Mouse (Mus musculus) neural tube, embryonic 14.5 days (tissue): ENCODE results near the gene Plekhj1. TPM values are rescaled to one million over a fixed set of nuclear protein-coding genes. Genes with fewer than 3 reads are reported as not detected.

Source experiments
- ATAC-seq: fragments of 200-750 bp; cut with Nextera tagmentation; 2 replicates; pipeline ENCODE4 v1.8.0; 2017; ENCODE audit warnings: low read depth, mild to moderate bottlenecking, moderate TSS enrichment, moderate library complexity
- H3K27ac ChIP-seq: fragments of 300-500 bp; sonication (generic); 2 replicates; pipeline ENCODE4 v1.5.1; 2014; ENCODE audit warnings: low read depth, mild to moderate bottlenecking, control low read depth, low read length, moderate library complexity, mixed read lengths
- H3K27me3 ChIP-seq: fragments of 300-500 bp; sonication (generic); 2 replicates; pipeline ENCODE4 v1.6.1; 2014; ENCODE audit warnings: low read length; ENCODE audit not compliant: control insufficient read depth, insufficient read depth
- H3K36me3 ChIP-seq: fragments of 300-500 bp; sonication (generic); 2 replicates; pipeline ENCODE4 v1.6.1; 2014; ENCODE audit warnings: low read length, mixed read lengths; ENCODE audit not compliant: control insufficient read depth, insufficient read depth
- H3K4me1 ChIP-seq: fragments of 300-500 bp; sonication (generic); 2 replicates; pipeline ENCODE4 v1.6.1; 2014; ENCODE audit warnings: low read length; ENCODE audit not compliant: control insufficient read depth, insufficient read depth
- H3K4me2 ChIP-seq: fragments of 300-500 bp; sonication (generic); 2 replicates; pipeline ENCODE4 v1.6.1; 2014; ENCODE audit warnings: mild to moderate bottlenecking, low read depth, low read length, control low read depth
- H3K4me3 ChIP-seq: fragments of 300-500 bp; sonication (generic); 2 replicates; pipeline ENCODE4 v1.5.1; 2014; ENCODE audit warnings: low read depth, low read length, control low read depth, mixed read lengths
- H3K9ac ChIP-seq: fragments of 300-500 bp; sonication (generic); replicated peaks from 2 replicates; pipeline ENCODE4 v1.6.1; 2014; ENCODE audit warnings: low read depth, mild to moderate bottlenecking, control low read depth, low read length, mixed read lengths
- H3K9me3 ChIP-seq: fragments of 300-500 bp; sonication (generic); 2 replicates; pipeline ENCODE4 v1.6.1; 2016; ENCODE audit warnings: low read length; ENCODE audit not compliant: control insufficient read depth
- WGBS: fragments of 180-500 bp; shearing (Covaris S2); extraction: QIAGEN DNeasy Blood & Tissue Kit; methylation state at CpG from one replicate; pipeline ENCODE4 v1.1.7; 2014; 5-methylcytosine and 5-hydroxymethylcytosine counted together
- polyA plus RNA-seq: library from polyadenylated mRNA; unstranded; fragments of >200 nt; fragmentation: Nextera tagmentation; extraction: Ambion mirVana; gene quantifications from 2 replicates; pipeline ENCODE4 v1.2.1, GENCODE M21; 2014

Plekhj1 gene
- polyA plus RNA-seq, 1 experiment from 2014 or later, result 126 TPM

DNA sequence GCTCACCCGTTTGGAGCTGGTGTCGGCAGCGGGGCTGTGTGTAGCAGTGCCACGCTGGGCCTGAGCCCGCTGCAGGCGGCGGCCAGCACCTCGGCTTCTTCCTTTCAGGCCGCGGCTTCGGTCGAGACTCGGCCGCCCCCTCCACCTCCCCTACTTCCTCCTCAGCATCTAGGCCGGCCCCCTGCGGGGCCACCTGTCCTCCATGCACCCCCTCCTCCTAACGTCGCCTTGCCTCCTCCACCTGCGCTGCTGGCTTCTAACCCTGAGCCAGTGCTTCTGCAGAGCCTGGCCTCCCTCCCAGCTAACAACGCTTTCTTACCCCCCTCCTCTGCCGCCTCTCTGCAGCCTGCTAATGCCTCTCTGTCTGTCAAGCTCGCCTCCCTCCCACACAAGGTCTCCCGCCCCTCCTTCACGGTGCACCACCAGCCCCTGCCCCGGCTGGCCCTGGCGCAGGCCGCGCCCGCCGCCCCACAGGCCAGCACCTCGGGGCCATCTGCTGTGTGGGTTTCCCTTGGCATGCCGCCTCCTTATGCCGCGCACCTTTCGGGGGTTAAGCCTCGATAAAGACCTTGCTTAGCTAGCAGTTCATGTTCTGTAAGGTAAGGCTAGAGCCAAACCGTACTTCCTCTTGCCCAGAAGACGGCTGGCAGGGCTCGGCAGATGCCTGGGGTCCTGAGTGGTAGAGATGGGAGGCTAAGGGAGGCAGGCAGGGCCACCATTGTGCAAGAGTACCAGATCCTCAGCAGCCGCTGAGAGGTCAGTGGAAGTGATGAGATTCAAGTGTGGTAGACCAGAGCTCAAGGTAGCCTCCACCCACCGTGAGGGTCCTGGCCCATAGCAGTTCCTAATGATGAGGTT is 6.0 kb downstream of the Plekhj1 start:
- Histone ChIP-seq H3K9ac (no peak overlapping the region), H3K4me3 (no peak overlapping the region), H3K27ac (peak overlapping the region; percentile 1; the same call in 1 of the 2 replicates), H3K27me3 (no peaks in the 10 kb centered on the region), H3K36me3 (peaks cover 72% of the 10 kb centered on the region), H3K4me1 (peaks cover 15% of the 10 kb centered on the region), H3K9me3 (no peaks in the 10 kb centered on the region), H3K4me2 (no peak overlapping the region)
- no peak for ATAC-seq
- 80% methylated on average over 41 of the region's 41 CpGs for WGBS

GRCm38 (mm10) chr10:80791476-80792174 is 6.8 kb downstream of the Plekhj1 start:
- Histone ChIP-seq H3K4me2 (no peak overlapping the region), H3K9ac (no peak overlapping the region), H3K27ac (no peak overlapping the region), H3K4me1 (peaks cover 9% of the 10 kb centered on the region), H3K9me3 (no peaks in the 10 kb centered on the region), H3K36me3 (peaks cover 78% of the 10 kb centered on the region), H3K27me3 (no peaks in the 10 kb centered on the region), H3K4me3 (no peak overlapping the region)
- no peak for ATAC-seq
- WGBS, result 84% methylated on average over 33 of the region's 33 CpGs

- ATAC-seq, result no peak
- no peak overlapping the region for H3K4me3 ChIP-seq
These were observed 7.5 kb downstream of the Plekhj1 start for GRCm38 (mm10) chr10:80790761-80791404.

DNA sequence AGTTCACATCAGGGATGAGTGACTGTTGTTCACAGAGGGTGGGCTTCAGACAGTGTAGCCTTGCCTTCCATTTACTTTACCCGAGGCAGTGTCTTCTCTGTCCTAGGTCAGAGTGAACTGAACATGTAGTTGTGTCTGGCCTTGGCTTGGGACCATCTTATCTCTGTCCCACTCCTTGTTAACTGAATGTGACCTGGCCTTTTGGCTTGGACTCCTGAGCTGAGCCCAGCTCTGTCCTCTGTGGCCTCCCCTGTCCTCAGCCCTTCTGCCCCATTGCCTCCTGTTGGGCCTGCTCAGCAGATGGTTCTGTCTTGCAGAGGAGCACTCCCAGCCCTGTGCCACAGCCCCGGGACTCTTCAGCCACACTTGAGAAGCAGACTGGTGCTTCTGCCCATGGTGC is 10.9 kb downstream of the Plekhj1 start:
- peaks cover 87% of the 10 kb centered on the region for H3K36me3 ChIP-seq
- no peaks in the 10 kb centered on the region for H3K4me1 ChIP-seq
- ATAC-seq, result no peak
- H3K9me3 ChIP-seq, result no peaks in the 10 kb centered on the region
- 83% methylated on average over 2 of the region's 2 CpGs for WGBS
- H3K4me2 ChIP-seq, result no peak overlapping the region
- H3K4me3 ChIP-seq, result no peak overlapping the region
- no peaks in the 10 kb centered on the region for H3K27me3 ChIP-seq
- no peak overlapping the region for H3K9ac ChIP-seq
- H3K27ac ChIP-seq, result no peak overlapping the region

More at GRCm38 (mm10) chr10:80790761-80791404, 7.5 kb downstream of the Plekhj1 start:
- no peaks in the 10 kb centered on the region for H3K9me3 ChIP-seq
- no peak overlapping the region for H3K27ac ChIP-seq
- H3K4me1 ChIP-seq, result 0 out of 2 replicates have a peak, but pooled peaks cover 2% of the 10 kb centered on the region
- H3K4me2 ChIP-seq, result no peak overlapping the region
- peaks cover 82% of the 10 kb centered on the region for H3K36me3 ChIP-seq
- H3K9ac ChIP-seq, result no peak overlapping the region
- WGBS, result 90% methylated on average over 19 of the region's 19 CpGs
- no peaks in the 10 kb centered on the region for H3K27me3 ChIP-seq

- no peak for ATAC-seq
- WGBS, result 97% methylated on average over 11 of the region's 11 CpGs
- no peaks in the 10 kb centered on the region for H3K9me3 ChIP-seq
- H3K9ac ChIP-seq, result no peak overlapping the region
- H3K4me1 ChIP-seq, result no peaks in the 10 kb centered on the region
- H3K27me3 ChIP-seq, result no peaks in the 10 kb centered on the region
- H3K27ac ChIP-seq, result no peak overlapping the region
- H3K4me2 ChIP-seq, result no peak overlapping the region
- peaks cover 86% of the 10 kb centered on the region for H3K36me3 ChIP-seq
- no peak overlapping the region for H3K4me3 ChIP-seq
These were observed 12.5 kb downstream of the Plekhj1 start for GRCm38 (mm10) chr10:80785963-80786362.

DNA sequence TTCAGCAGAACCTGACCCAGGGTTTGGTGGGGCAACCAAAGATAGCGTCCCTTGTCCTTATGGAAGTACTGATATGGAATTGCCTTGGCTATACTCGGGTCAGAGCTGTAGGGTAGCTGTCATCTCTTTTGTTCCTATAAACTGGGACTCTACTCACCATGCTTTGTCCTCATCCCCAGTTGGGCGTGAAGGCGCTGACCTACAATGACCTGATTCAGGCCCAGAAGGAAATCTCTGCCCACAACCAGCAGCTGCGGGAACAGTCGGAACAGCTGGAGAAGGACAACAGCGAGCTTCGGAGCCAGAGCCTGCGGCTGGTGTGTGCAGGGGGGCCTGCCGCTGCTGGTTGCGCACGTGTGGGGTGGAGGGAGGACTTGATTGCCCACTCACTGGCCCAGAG is 13.6 kb downstream of the Plekhj1 start:
- Histone ChIP-seq H3K4me1 (no peaks in the 10 kb centered on the region), H3K9me3 (no peaks in the 10 kb centered on the region), H3K27me3 (no peaks in the 10 kb centered on the region), H3K27ac (no peak overlapping the region), H3K4me3 (no peak overlapping the region), H3K4me2 (no peak overlapping the region), H3K36me3 (peaks cover 91% of the 10 kb centered on the region), H3K9ac (no peak overlapping the region)
- WGBS, result 79% methylated on average over 12 of the region's 12 CpGs
- ATAC-seq, result no peak

DNA sequence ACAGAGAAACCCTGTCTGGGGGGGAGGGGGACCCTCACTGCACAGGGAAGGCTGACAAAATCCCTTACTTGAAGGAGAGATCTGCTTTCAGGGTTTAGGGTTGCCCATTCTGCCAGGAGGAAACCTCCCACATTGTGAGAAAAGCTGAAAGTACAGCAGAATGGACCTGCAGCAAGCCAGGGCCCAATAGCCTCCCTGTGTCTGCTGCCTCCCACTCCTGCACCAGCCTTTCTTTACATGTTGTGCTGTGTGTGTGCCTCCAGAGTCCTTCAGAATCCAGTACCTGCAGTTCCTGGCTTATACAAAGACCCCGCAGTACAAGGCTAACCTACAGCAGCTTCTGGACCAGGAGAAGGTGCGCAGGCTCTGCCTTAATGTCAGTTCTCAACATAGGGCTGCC is 14.1 kb downstream of the Plekhj1 start:
- Histone ChIP-seq H3K9ac (no peak overlapping the region), H3K9me3 (no peaks in the 10 kb centered on the region), H3K4me3 (no peak overlapping the region), H3K4me1 (no peaks in the 10 kb centered on the region), H3K27ac (no peak overlapping the region), H3K4me2 (no peak overlapping the region), H3K36me3 (peaks cover 93% of the 10 kb centered on the region), H3K27me3 (no peaks in the 10 kb centered on the region)
- no peak for ATAC-seq
- 100% methylated on average over 2 of the region's 2 CpGs for WGBS

DNA sequence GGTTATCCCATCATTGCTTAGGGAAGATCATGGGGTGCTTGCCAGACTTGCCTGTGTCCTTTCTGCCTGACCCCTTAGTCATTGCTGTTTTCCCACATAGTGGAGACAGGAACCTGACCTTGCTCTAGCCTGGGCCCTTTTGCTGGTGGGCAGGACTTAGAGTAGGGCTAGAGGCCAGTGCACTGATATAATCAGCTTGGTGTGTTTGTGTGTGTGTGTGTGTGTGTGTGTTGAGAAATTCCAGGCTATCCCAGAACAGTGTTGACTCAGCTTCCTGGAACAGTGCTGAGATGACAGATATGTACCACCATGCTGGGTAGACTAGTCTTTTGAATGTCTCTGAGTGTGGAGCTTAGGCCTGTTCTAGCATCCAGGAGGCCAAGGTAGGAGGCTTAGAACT is 18.9 kb downstream of the Plekhj1 start:
- Histone ChIP-seq H3K27ac (no peak overlapping the region), H3K27me3 (no peaks in the 10 kb centered on the region), H3K4me3 (no peak overlapping the region), H3K4me1 (no peaks in the 10 kb centered on the region), H3K4me2 (no peak overlapping the region), H3K9ac (no peak overlapping the region), H3K36me3 (peaks cover 78% of the 10 kb centered on the region), H3K9me3 (no peaks in the 10 kb centered on the region)
- ATAC-seq, result no peak

DNA sequence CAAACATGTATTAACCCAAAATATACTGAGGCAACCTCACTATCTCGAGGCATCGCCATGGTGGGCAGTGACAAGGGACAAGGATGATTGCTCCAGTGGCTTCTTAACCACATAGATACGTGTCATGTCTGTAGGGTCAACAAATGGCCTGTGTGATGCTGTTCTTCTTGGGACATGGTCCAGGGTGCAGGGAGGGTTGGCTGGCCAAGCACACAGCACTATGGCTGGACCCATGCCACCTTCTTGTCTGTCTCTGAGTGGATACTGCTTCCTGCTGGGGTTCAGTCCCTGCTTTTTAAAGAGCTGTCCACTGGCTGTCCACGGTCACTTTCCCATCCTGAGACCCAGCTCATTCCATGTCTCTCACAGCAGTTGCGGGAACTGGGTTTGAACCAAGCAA is 21.3 kb downstream of the Plekhj1 start:
- Histone ChIP-seq H3K9me3 (no peaks in the 10 kb centered on the region), H3K27ac (no peak overlapping the region), H3K36me3 (peaks cover 78% of the 10 kb centered on the region), H3K27me3 (no peaks in the 10 kb centered on the region), H3K4me3 (no peak overlapping the region), H3K4me2 (no peak overlapping the region), H3K9ac (no peak overlapping the region), H3K4me1 (no peaks in the 10 kb centered on the region)
- WGBS, result 92% methylated on average over 5 of the region's 5 CpGs
- ATAC-seq, result no peak
